Mouse (Mus musculus): ENCODE results near the gene Glis3.

Gene Glis3

GRCm38 (mm10) chr19:28380691-28381262 is 299.1 kb downstream of the Glis3 start:
- TF ChIP-seq GATA4 (IDR thresholded peaks at IDR 0.05; ENCODE audit: insufficient replicate concordance, low read length) = no peak

GRCm38 (mm10) chr19:28377788-28378295 is 302.0 kb downstream of the Glis3 start:
- TF ChIP-seq GATA4 (IDR thresholded peaks at IDR 0.05; ENCODE audit: insufficient replicate concordance, low read length) = no peak

- TF ChIP-seq GATA4 (IDR thresholded peaks at IDR 0.05; ENCODE audit: insufficient replicate concordance, low read length) = no peak
These were observed 303.5 kb downstream of the Glis3 start for GRCm38 (mm10) chr19:28376401-28376800.

DNA sequence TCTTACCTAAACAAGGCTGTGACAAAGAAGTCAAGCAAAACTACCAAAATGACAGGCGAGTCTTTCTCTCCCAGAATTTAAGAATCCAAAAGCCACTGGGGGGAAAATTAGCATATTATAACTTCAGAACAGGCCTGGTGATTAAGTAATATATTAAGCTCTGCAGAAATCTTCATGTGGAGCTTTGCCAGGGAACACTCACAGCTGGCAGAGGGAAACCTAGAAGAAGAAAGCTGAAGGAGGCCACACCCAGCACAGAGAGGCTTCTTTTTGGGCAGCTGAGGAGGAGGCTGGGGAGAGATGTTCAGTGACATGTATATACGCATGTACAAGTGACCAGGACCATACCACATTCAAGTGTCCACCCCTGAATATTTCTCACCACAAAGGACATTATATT is 304.1 kb downstream of the Glis3 start:
- no peak for TF ChIP-seq GATA4 (IDR thresholded peaks at IDR 0.05; ENCODE audit: insufficient replicate concordance, low read length)

DNA sequence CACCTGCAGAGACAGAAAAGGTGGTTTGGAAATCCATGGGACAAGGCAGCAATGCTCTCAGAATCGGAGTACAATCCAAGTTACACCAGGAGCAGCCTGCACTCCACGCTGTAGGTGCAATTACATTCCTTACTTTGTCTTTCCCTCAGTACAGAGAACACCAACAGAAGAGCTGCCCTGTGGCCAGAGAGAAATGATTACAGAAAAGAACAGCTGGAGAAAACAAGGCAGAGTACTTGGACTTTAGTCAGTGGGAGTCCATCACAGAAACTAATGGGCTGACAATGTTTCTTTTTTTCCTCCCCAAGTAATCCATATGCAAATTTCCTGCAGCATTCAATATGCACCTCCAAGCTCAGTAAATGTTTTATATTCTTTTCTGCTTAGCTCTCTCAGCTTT is 305.4 kb downstream of the Glis3 start:
- no peak for TF ChIP-seq GATA4 (IDR thresholded peaks at IDR 0.05; ENCODE audit: insufficient replicate concordance, low read length)

DNA sequence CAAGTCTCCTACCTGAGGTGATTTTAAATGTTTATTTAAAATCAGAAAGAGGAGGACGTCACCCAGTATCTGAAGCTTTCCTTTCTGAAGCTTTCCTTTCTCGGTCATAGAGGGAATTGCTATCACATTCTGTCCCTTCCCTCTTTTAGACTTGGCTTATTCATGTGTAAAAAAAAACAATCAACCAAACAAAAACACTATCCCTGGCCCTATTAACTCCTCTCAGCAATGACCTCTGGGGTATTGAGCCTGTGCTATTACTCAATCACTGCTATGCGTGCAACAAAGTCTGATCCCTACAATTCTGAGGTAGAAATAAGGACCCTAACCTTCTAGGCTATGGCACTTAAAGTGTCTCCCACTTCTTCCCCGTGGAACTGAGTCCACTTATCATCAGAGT is 311.7 kb downstream of the Glis3 start:
- TF ChIP-seq GATA4 (IDR thresholded peaks at IDR 0.05; ENCODE audit: insufficient replicate concordance, low read length) = no peak

GRCm38 (mm10) chr19:28367274-28367673 is 312.6 kb downstream of the Glis3 start:
- no peak for TF ChIP-seq GATA4 (IDR thresholded peaks at IDR 0.05; ENCODE audit: insufficient replicate concordance, low read length)

GRCm38 (mm10) chr19:28366766-28367165 is 313.1 kb downstream of the Glis3 start:
- TF ChIP-seq GATA4 (IDR thresholded peaks at IDR 0.05; ENCODE audit: insufficient replicate concordance, low read length) = no peak

- TF ChIP-seq GATA4 (IDR thresholded peaks at IDR 0.05; ENCODE audit: insufficient replicate concordance, low read length) = no peak
These were observed 314.0 kb downstream of the Glis3 start for GRCm38 (mm10) chr19:28365897-28366296.

DNA sequence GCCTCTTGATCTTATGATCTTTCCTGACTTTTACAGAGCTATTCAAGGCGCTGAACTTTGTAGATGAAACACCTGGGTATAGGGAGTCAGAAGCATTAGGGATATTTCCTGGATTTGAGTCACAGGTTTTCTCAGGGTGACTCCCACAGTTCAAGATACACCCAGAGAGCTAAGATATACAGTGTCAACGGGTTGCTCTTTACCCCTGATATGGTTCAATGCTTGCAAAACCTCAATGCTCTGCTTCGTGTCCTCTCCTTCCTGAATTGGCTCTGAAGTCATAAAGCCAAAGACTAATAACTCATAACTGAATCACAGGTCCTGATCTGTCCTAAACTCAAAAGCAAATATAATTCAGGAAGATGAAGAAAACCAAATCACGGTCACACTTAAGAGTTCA is 319.0 kb downstream of the Glis3 start:
- no peak for TF ChIP-seq GATA4 (IDR thresholded peaks at IDR 0.05; ENCODE audit: insufficient replicate concordance, low read length)

- TF ChIP-seq GATA4 (IDR thresholded peaks at IDR 0.05; ENCODE audit: insufficient replicate concordance, low read length) = no peak
These were observed 322.3 kb downstream of the Glis3 start for GRCm38 (mm10) chr19:28357595-28357994.

GRCm38 (mm10) chr19:28351068-28352066 is 328.5 kb downstream of the Glis3 start:
- no peak for TF ChIP-seq GATA4 (IDR thresholded peaks at IDR 0.05; ENCODE audit: insufficient replicate concordance, low read length)

GRCm38 (mm10) chr19:28347080-28347825 is 332.6 kb downstream of the Glis3 start:
- TF ChIP-seq GATA4 (IDR thresholded peaks at IDR 0.05; ENCODE audit: insufficient replicate concordance, low read length) = no peak

GRCm38 (mm10) chr19:28343640-28344039 is 336.2 kb downstream of the Glis3 start:
- TF ChIP-seq GATA4 (IDR thresholded peaks at IDR 0.05; ENCODE audit: insufficient replicate concordance, low read length) = no peak

GRCm38 (mm10) chr19:28337574-28337973 is 342.3 kb downstream of the Glis3 start:
- TF ChIP-seq GATA4 (IDR thresholded peaks at IDR 0.05; ENCODE audit: insufficient replicate concordance, low read length) = no peak

All from liver, adult (tissue).